ENCODE assay signal across 10 mouse cellular contexts in the genomic region with DNA sequence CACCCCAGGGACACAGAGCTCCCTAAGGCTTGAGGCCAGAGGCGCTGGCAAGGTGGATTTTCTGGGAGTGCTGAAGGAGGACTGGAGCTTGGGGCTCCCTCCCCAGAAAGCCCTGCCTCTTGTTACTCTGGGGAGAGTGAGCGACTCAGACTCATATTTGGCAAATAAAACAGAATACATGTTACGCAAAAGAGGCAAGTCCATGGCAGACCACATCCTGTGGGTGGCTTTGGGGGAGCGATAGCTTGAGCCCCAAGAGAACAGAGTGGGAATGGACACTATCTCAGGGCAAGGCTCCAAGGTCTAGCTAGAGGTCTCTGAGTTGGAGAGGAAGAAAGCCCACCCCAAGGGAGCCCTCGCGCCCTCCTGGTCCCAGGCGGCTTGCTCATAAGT. TPM values are rescaled to one million over a fixed set of nuclear protein-coding genes. Genes with fewer than 3 reads are reported as not detected.
DNase-seq lines count a peak whose midpoint lies in the region; ATAC-seq and TF ChIP-seq lines count a peak whose summit lies in the region.
"Had no signal": no experiment of that assay in that cellular context is flagged by ENCODE, and none has a peak within 500 bp of the region (broad histone marks: within the 10 kb centered on the region; RNA-seq: fewer than 3 reads in every experiment).

No protein-coding gene starts in this region.

- peaks cover 54% of the 10 kb centered on the region for H3K27me3 ChIP-seq in embryonic facial prominence, embryonic 10.5 days (replicated peaks; ENCODE audit: low read depth, poor library complexity, severe bottlenecking)
- no peaks in the 10 kb centered on the region; the same call in 1 of the 2 replicates for H3K27me3 ChIP-seq in kidney, embryonic 16.5 days (ENCODE audit: insufficient read depth, low read length)
- no peaks in the 10 kb centered on the region for H3K27me3 ChIP-seq in splenic B cell, adult 2 months (ENCODE audit: control insufficient read depth, insufficient read depth, low read length, poor library complexity, severe bottlenecking)

- no peaks in the 10 kb centered on the region; the same call in 1 of the 2 replicates for H3K36me3 ChIP-seq in embryonic facial prominence, embryonic 10.5 days (replicated peaks)
- H3K36me3 ChIP-seq in kidney, embryonic 16.5 days (ENCODE audit: insufficient read depth, low read length), result peaks cover 6% of the 10 kb centered on the region
- H3K36me3 ChIP-seq in splenic B cell, adult 2 months (ENCODE audit: control insufficient read depth, insufficient read depth, low read length, poor library complexity, severe bottlenecking), result peaks cover 41% of the 10 kb centered on the region
- H3K36me3 ChIP-seq: forebrain, embryonic 15.5 days had no signal

- peak; percentile 31 for DNase-seq in lung, postnatal 25 days (ENCODE audit: low spot score)
- no peak for DNase-seq in lung, postnatal 10 days
- DNase-seq in embryonic facial prominence, embryonic 10.5 days (ENCODE audit: low spot score), result no peak
- DNase-seq in splenic B cell, adult 2 months (ENCODE audit: low read depth, low spot score), result peak; percentile 60
- no peak for DNase-seq in cerebellum, postnatal 36 days
- no peak for DNase-seq in left cerebral cortex, postnatal 25 days (ENCODE audit: low spot score in 2 of 2)
- no peak for DNase-seq in layer of hippocampus, adult 2 months (ENCODE audit: low spot score in 2 of 2)
- DNase-seq: lung, embryonic 14.5 days had no signal

- no peak for ATAC-seq in kidney, embryonic 16.5 days (ENCODE audit: low FRiP score, low TSS enrichment)
- ATAC-seq: forebrain, embryonic 15.5 days had no signal

- 68% methylated on average over 7 of the region's 7 CpGs for WGBS in embryonic facial prominence, embryonic 10.5 days
- 82% methylated on average over 7 of the region's 7 CpGs for WGBS in kidney, embryonic 16.5 days

- H3K9me3 ChIP-seq in embryonic facial prominence, embryonic 10.5 days, result no peaks in the 10 kb centered on the region
- no peaks in the 10 kb centered on the region for H3K9me3 ChIP-seq in kidney, embryonic 16.5 days (ENCODE audit: low read length)
- H3K9me3 ChIP-seq: forebrain, embryonic 15.5 days had no signal

- no peak for TF ChIP-seq CTCF in layer of hippocampus, adult 2 months (conservative IDR thresholded peaks at IDR 0.05)

- intact Hi-C loops in left cerebral cortex, postnatal 25 days (cut with DNase I), result no loop called here

- H3K4me2 ChIP-seq in kidney, embryonic 16.5 days (replicated peaks; ENCODE audit: low read depth, low read length), result no peak overlapping the region
- H3K4me2 ChIP-seq: forebrain, embryonic 15.5 days had no signal

- peak overlapping the region; percentile 48 for H3K9ac ChIP-seq in kidney, embryonic 16.5 days (replicated peaks; ENCODE audit: low read length)
- H3K9ac ChIP-seq: forebrain, embryonic 15.5 days; lung, embryonic 14.5 days had no signal

- H3K4me3 ChIP-seq in embryonic facial prominence, embryonic 10.5 days, result peak overlapping the region; percentile 27
- H3K4me3 ChIP-seq in kidney, embryonic 16.5 days (ENCODE audit: low read length), result no peak overlapping the region
- H3K4me3 ChIP-seq in layer of hippocampus, adult 2 months, result no peak overlapping the region
- H3K4me3 ChIP-seq: forebrain, embryonic 15.5 days had no signal

- peak overlapping the region; percentile 61 for H3K27ac ChIP-seq in embryonic facial prominence, embryonic 10.5 days (replicated peaks)
- H3K27ac ChIP-seq in kidney, embryonic 16.5 days (ENCODE audit: low read length), result peak overlapping the region; percentile 4; the same call in 1 of the 2 replicates
- no peak overlapping the region for H3K27ac ChIP-seq in layer of hippocampus, adult 2 months
- H3K27ac ChIP-seq: forebrain, embryonic 15.5 days had no signal

- H3K4me1 ChIP-seq in embryonic facial prominence, embryonic 10.5 days, result peaks cover 62% of the 10 kb centered on the region
- peaks cover 22% of the 10 kb centered on the region for H3K4me1 ChIP-seq in kidney, embryonic 16.5 days (ENCODE audit: insufficient read depth, low read length)

RNA-seq across cellular contexts. Expression of gene Zc3h12a, which starts 4.4 kb away (rescaled TPM):
- 0.49 and 0.64 TPM in 2 replicates for polyA plus RNA-seq in embryonic facial prominence, embryonic 10.5 days (2016; fragmentation: Nextera tagmentation; extraction: Ambion mirVana)
- polyA plus RNA-seq in kidney, embryonic 16.5 days (2015; fragmentation: Nextera tagmentation; extraction: Ambion mirVana), result 0.66 and 0.90 TPM in 2 replicates
- 1 to 10 TPM; 1.1 to 1.2 TPM for total RNA-seq in left cerebral cortex, postnatal 25 days (2021)
- total RNA-seq in layer of hippocampus, adult 2 months (2021), result 1 to 10 TPM; 1.1 to 1.2 TPM

RNA-seq across cellular contexts. Expression of gene Meaf6, which starts 38.3 kb away (rescaled TPM):
- polyA plus RNA-seq in embryonic facial prominence, embryonic 10.5 days (2016; fragmentation: Nextera tagmentation; extraction: Ambion mirVana), result 80.7 and 84.3 TPM in 2 replicates
- 54.1 and 60.2 TPM in 2 replicates for polyA plus RNA-seq in kidney, embryonic 16.5 days (2015; fragmentation: Nextera tagmentation; extraction: Ambion mirVana)
- 100 to 1,000 TPM; 121 to 124 TPM for total RNA-seq in left cerebral cortex, postnatal 25 days (2021)
- total RNA-seq in layer of hippocampus, adult 2 months (2021), result 100 to 1,000 TPM; 111 to 116 TPM

RNA-seq across cellular contexts. Expression of gene Snip1, which starts 56.8 kb away (rescaled TPM):
- 34.9 and 35.1 TPM in 2 replicates for polyA plus RNA-seq in embryonic facial prominence, embryonic 10.5 days (2016; fragmentation: Nextera tagmentation; extraction: Ambion mirVana)
- polyA plus RNA-seq in kidney, embryonic 16.5 days (2015; fragmentation: Nextera tagmentation; extraction: Ambion mirVana), result 28.8 and 30.3 TPM in 2 replicates
- total RNA-seq in left cerebral cortex, postnatal 25 days (2021), result 10 to 100 TPM; 13.8 to 14.1 TPM
- 10 to 100 TPM; 14.6 to 16.3 TPM for total RNA-seq in layer of hippocampus, adult 2 months (2021)

RNA-seq across cellular contexts. Expression of gene Dnali1, which starts 57.8 kb away (rescaled TPM):
- polyA plus RNA-seq in embryonic facial prominence, embryonic 10.5 days (2016; fragmentation: Nextera tagmentation; extraction: Ambion mirVana), result 0.20 and 0.22 TPM in 2 replicates
- polyA plus RNA-seq in kidney, embryonic 16.5 days (2015; fragmentation: Nextera tagmentation; extraction: Ambion mirVana), result 0.11 and 0.13 TPM in 2 replicates
- under 1 TPM; 0.28 to 0.50 TPM for total RNA-seq in left cerebral cortex, postnatal 25 days (2021)
- total RNA-seq in layer of hippocampus, adult 2 months (2021), result under 1 TPM; 0.64 to 1.00 TPM

Comparison
In these comparisons a context has a peak if more than half of its experiments do, and no peak if none do; other contexts are left out.
1. DNase-seq: peak in lung, postnatal 25 days (single experiment) and splenic B cell, adult 2 months (single experiment); none in lung, postnatal 10 days (single experiment), embryonic facial prominence, embryonic 10.5 days (single experiment), cerebellum, postnatal 36 days (0 of 2), left cerebral cortex, postnatal 25 days (0 of 2) and layer of hippocampus, adult 2 months (0 of 2).